Mouse (Mus musculus) MN1 (cell line): ENCODE results near the gene Tex19.1.
A peak's percentile ranks its signal among the peaks of the same experiment; 100 is the strongest.

Experiments
- DNase-seq: peaks from one replicate; pipeline ENCODE4 v3.0.0-alpha.2; 2016; ENCODE audit warnings: low spot score

Gene Tex19.1

GRCm38 (mm10) chr11:121143325-121144015 is 2.5 kb upstream of the Tex19.1 start:
- DNase-seq, result no peak

GRCm38 (mm10) chr11:121148193-121148592 is 2.2 kb downstream of the Tex19.1 start:
- DNase-seq, result no peak

- DNase-seq, result no peak
These were observed 8.3 kb downstream of the Tex19.1 start for GRCm38 (mm10) chr11:121154203-121154602.

- no peak for DNase-seq
These were observed 10.5 kb downstream of the Tex19.1 start for GRCm38 (mm10) chr11:121156411-121156891.

- no peak for DNase-seq
These were observed 14.0 kb downstream of the Tex19.1 start, which contains the start of gene Uts2r for GRCm38 (mm10) chr11:121159971-121160370. Gene Uts2r (plus strand): TSS chr11:121160271.

GRCm38 (mm10) chr11:121160636-121161346 is 14.8 kb downstream of the Tex19.1 start:
- no peak for DNase-seq

- DNase-seq, result no peak
These were observed 17.8 kb downstream of the Tex19.1 start for GRCm38 (mm10) chr11:121163751-121164150.

- DNase-seq, result no peak
These were observed 27.3 kb downstream of the Tex19.1 start for GRCm38 (mm10) chr11:121173203-121173602.

- peak; percentile 25 for DNase-seq
These were observed 28.3 kb downstream of the Tex19.1 start for GRCm38 (mm10) chr11:121174234-121174633.

GRCm38 (mm10) chr11:121176285-121177270 is 30.6 kb downstream of the Tex19.1 start:
- DNase-seq, result peak; percentile 65

GRCm38 (mm10) chr11:121189681-121190080 is 43.7 kb downstream of the Tex19.1 start:
- DNase-seq, result no peak

- DNase-seq, result peak; percentile 83
These were observed 46.8 kb downstream of the Tex19.1 start for GRCm38 (mm10) chr11:121192742-121193141.

- no peak for DNase-seq
These were observed 47.5 kb downstream of the Tex19.1 start for GRCm38 (mm10) chr11:121193415-121193814.
